Mouse (Mus musculus): ENCODE data around the gene Nr2f2.

Nr2f2 gene

GRCm38 (mm10) chr7:70365941-70366807 lies at the start of gene Nr2f2:
Gene Nr2f2, minus strand, starts transcription at chr7:70366735.
- in situ Hi-C loops (cut with MboI; ENCODE audit: low sequenced_read_pairs) = no loop called here

- in situ Hi-C loops (cut with MboI; ENCODE audit: low sequenced_read_pairs) = no loop called here
Observed at GRCm38 (mm10) chr7:70414461-70414860, 47.9 kb upstream of the Nr2f2 start.

DNA sequence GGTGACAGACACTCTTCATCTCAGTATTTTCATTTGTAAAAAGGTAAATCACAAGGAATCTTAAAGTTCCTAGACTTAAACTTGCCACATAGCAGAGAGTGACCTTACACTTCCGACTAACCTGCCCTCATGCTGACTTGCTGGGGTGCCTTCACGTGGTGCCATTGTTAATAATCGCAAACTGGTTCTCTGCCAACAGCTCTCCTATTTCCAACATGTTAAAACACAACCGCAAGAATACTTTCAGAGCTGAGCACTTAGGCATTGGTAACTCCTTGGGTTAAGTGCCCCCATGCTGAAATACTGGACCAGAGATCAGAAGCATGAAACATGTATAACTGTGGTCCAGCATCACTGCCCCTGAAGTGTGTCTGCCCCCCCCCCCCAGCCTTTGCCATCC lies 47.1 kb upstream of the Nr2f2 start:
- in situ Hi-C loops (cut with MboI; ENCODE audit: low sequenced_read_pairs) = no loop called here

GRCm38 (mm10) chr7:70412900-70413299 lies 46.4 kb upstream of the Nr2f2 start:
- in situ Hi-C loops (cut with MboI; ENCODE audit: low sequenced_read_pairs) = no loop called here

- in situ Hi-C loops (cut with MboI; ENCODE audit: low sequenced_read_pairs) = no loop called here
Observed at GRCm38 (mm10) chr7:70410350-70410749, 43.8 kb upstream of the Nr2f2 start.

DNA sequence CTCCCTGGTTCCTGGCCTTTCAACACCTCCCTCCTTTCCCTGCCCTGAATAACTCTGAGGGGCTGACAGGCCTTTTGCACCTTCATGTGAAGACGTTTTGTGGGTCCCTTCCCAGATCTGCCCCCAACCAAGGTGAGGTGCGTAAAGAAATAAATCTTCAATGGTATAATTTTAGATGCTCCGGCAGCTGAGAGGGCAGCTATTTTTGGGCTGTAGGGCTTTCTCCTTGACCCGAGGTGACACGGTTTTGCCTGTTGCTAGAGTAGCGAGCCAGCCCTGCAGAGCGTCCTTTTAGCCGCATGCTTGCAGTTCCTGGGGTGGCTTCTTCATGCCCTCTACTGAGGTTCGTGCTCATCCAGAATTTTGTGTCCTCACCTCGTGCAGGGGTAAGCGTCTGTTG lies 43.4 kb upstream of the Nr2f2 start:
- in situ Hi-C loops (cut with MboI; ENCODE audit: low sequenced_read_pairs) = no loop called here

DNA sequence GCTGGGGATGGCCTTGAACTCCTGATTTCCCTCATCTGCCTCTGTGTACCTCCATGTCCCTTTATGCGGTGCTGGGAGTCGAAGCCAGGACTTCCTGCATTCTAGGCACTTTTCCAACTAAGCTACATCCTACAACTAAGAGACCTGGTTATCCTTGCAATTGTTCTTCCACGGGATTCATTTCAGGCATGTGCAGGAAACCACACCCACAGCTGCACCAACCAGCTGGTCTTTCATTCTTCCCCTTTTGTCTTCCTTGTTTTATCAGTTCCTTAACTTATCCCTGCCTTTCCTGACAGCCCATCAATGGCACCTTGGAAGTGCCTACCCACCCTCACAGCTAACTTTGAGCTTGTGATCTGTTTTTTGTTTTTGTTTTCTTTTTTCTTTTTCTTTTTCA lies 42.3 kb upstream of the Nr2f2 start:
- in situ Hi-C loops (cut with MboI; ENCODE audit: low sequenced_read_pairs) = no loop called here

DNA sequence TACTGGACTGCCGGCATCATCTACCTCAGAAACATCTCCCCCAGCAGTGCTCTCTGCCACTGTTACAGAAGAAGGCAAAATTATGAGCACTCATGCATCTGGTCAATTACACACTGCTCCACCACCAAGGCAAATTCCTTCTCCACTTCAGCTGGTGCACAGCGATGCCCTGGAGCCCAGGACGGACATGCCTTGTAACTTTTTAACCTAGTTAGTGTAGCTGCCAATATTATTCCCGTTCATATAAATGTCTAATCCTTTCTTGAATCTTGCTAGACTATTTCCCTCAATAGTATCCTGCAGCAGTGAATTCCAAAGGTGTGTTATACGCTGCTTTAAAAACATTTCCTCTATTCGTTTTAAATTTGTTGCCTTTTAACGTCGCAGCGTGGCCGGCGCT lies 40.6 kb upstream of the Nr2f2 start:
- in situ Hi-C loops (cut with MboI; ENCODE audit: low sequenced_read_pairs) = no loop called here

- in situ Hi-C loops (cut with MboI; ENCODE audit: low sequenced_read_pairs) = no loop called here
Observed at GRCm38 (mm10) chr7:70406527-70406926, 40.0 kb upstream of the Nr2f2 start.

DNA sequence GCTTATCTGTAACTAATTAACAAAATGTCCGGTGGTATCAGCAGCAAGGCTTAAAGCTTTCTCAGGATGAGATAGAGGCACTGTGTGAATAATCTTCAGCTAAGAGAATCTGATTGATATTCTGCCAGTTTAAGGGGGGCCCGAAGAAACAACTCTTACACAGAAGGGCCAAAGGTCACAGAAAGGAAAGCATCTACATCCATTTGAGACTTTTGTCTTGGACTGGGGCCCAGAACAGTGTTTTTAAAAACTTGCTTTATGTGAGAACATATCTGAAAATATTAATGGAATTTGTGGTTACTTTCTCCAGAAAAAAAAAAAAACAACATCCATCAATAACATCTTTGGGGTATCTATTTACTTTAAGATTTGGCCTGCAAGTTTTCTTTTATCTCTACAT lies 38.9 kb upstream of the Nr2f2 start:
- in situ Hi-C loops (cut with MboI; ENCODE audit: low sequenced_read_pairs) = no loop called here

DNA sequence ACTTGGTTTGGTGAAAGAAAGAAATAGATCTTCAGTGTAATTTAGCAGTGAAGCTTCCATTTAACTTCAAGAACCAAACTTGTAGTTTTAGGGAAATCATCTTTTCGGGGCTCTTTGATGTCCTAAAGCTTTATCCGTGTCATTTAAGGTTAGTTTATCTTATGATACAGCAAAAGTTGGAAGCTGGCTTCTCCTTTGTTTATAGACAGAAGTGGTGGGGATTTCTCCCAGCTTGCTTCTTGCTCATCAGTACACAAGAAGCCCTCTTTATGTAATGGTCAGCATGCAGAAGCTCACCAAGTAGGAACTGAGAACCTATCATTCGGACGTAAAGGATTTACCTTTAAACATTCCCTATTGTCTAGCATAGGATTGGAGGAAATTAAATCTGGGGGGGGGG lies 16.3 kb upstream of the Nr2f2 start:
- in situ Hi-C loops (cut with MboI; ENCODE audit: low sequenced_read_pairs) = no loop called here

DNA sequence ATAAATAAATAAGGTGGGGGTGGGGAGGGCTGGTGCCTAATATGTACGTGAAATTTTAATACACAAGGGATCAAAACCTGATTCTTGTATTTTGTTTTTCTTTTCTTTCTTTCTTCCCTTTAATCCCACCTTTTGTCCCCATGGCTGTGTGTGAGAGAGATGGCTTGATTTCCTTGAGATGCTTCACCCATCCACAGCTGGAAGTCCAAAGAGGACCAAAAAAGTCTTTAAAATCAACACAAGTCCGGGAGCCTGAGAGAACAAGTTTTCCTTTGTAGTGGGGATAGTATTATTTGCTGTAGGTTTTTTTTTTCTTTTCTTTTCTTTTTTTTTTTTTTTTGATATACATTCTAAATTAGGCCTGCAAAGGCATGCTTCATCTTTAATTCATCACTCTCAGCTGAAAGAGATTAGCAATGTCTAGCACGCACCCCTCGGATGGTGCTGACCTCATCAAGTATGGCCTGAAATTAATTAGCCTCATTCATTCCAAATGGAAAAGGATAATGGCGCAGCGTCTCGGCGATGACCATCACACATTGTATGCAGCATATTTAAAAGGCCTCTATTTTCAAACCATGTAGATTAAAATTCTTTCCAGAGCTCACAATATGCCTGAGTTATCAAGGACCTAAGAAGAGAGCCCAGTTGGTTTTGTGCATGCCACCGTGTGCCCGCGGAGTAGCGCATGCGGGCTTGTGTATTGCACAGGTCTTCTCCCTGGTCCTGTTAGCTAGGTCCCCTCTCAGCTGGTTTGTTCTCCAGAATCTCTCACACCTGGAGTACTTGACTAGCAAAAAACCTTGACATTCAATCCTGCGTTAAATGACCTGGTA lies 15.1 kb upstream of the Nr2f2 start:
- in situ Hi-C loops (cut with MboI; ENCODE audit: low sequenced_read_pairs) = no loop called here

- in situ Hi-C loops (cut with MboI; ENCODE audit: low sequenced_read_pairs) = no loop called here
Observed at GRCm38 (mm10) chr7:70380943-70381342, 14.4 kb upstream of the Nr2f2 start.

DNA sequence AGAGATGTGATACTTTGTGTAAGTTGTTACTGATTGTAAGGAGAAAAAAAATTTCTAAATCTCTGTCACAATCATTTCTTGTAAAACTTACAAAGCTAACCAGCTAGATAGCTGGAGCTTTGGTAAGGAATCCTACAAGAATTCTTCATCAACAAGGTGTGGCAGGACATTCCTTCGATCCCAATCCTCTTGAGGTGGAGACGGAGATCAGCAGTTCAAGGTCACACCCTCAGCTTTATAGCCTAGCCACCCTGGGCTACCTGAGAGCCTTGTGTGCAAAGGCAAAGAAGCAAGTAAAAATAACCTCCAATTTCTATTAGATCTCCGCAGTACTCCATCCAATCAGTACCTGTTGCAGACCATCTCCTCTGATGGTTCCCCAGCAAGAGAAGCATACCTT lies 13.7 kb upstream of the Nr2f2 start:
- in situ Hi-C loops (cut with MboI; ENCODE audit: low sequenced_read_pairs) = no loop called here

DNA sequence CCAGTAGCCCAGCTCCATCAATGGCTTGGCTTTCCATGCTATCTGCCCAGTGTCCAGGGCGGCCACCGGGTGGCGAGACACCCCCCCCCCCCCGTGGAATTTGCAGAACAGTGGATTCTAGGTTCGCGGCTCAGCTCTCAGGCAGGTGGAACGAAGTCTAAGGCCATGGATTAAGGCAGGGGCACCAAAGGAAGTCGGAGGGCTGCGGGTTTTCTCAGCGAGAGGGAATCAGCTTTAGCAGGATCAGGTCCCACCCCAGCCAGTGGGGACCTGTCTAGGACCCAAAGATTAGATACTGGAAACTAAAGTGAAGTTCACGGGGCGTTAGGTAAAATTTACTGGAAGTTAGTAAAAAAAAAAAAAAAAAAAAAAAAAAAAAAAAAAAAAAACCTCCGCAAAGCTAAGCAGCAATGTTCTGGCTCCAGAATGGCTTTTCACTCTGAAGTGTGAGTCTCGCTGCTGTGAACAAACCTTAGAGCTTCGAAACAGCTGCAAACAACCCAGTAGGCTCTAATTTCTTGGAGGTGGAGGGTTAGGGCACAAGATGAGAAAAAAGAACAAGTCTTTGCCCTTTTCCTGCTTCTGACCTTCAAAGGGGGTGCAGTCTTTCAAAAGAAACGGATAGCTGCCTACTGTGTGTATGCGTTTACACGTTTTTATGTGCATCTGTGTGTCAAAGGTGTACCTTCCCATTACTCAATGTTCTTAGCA lies 4.2 kb upstream of the Nr2f2 start:
- in situ Hi-C loops (cut with MboI; ENCODE audit: low sequenced_read_pairs) = no loop called here

GRCm38 (mm10) chr7:70369731-70370551 lies 3.4 kb upstream of the Nr2f2 start:
- in situ Hi-C loops (cut with MboI; ENCODE audit: low sequenced_read_pairs) = no loop called here

- in situ Hi-C loops (cut with MboI; ENCODE audit: low sequenced_read_pairs) = no loop called here
Observed at GRCm38 (mm10) chr7:70369061-70369730, 2.7 kb upstream of the Nr2f2 start.

- in situ Hi-C loops (cut with MboI; ENCODE audit: low sequenced_read_pairs) = no loop called here
Observed at GRCm38 (mm10) chr7:70368751-70369060, 2.2 kb upstream of the Nr2f2 start.

DNA sequence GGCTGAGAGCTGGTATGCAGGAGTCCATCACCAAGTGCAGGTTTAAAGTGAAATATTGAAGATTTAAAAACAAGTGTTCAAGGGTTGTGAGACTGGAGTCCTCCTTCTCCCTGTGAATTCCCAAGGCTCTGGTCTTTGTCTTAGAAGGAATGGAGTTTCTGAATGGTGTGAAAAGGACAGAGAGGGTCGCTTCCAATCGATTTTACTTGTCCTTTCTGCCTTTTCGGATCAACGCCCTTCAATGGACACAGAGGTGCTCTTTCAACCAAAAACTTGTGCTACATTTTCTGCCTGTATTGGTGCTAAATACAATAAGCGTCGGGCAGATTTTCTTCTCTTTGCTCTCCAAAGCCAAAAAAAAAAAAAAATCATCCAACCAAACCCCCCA lies 1.7 kb upstream of the Nr2f2 start:
- in situ Hi-C loops (cut with MboI; ENCODE audit: low sequenced_read_pairs) = no loop called here

GRCm38 (mm10) chr7:70367591-70368267 lies 1.2 kb upstream of the Nr2f2 start:
- in situ Hi-C loops (cut with MboI; ENCODE audit: low sequenced_read_pairs) = no loop called here

All from CH12F3 (cell line).